Mouse (Mus musculus) stomach, embryonic 15.5 days (tissue): ENCODE results near the gene Il11. TPM values are rescaled to one million over a fixed set of nuclear protein-coding genes. Genes with fewer than 3 reads are reported as not detected.
A peak's percentile ranks its signal among the peaks of the same experiment; 100 is the strongest.

Source experiments
- ATAC-seq: fragments of 200-750 bp; cut with Nextera tagmentation; 2 replicates; pipeline ENCODE4 v1.8.0; 2017; ENCODE audit warnings: low read depth, moderate number of reproducible peaks, moderate TSS enrichment; ENCODE audit not compliant: insufficient read depth, low FRiP score
- H3K27ac ChIP-seq: fragments of 300-500 bp; sonication (generic); 2 replicates; pipeline ENCODE4 v1.5.1; 2015; ENCODE audit warnings: mild to moderate bottlenecking, inconsistent platforms
- H3K27me3 ChIP-seq: fragments of 300-500 bp; sonication (generic); replicated peaks from 2 replicates; pipeline ENCODE4 v1.6.1; 2015; ENCODE audit warnings: inconsistent platforms
- H3K36me3 ChIP-seq: fragments of 300-500 bp; sonication (generic); 2 replicates; pipeline ENCODE4 v1.6.1; 2015; ENCODE audit warnings: inconsistent platforms
- H3K4me1 ChIP-seq: fragments of 300-500 bp; sonication (generic); 2 replicates; pipeline ENCODE4 v1.6.1; 2015; ENCODE audit warnings: inconsistent platforms
- H3K4me2 ChIP-seq: fragments of 300-500 bp; sonication (generic); 2 replicates; pipeline ENCODE4 v1.6.1; 2015; ENCODE audit warnings: mild to moderate bottlenecking, inconsistent platforms
- H3K4me3 ChIP-seq: fragments of 300-500 bp; sonication (generic); replicated peaks from 2 replicates; pipeline ENCODE4 v1.5.1; 2015; ENCODE audit warnings: inconsistent platforms
- H3K9ac ChIP-seq: fragments of 300-500 bp; sonication (generic); 2 replicates; pipeline ENCODE4 v1.6.1; 2015; ENCODE audit warnings: inconsistent platforms
- H3K9me3 ChIP-seq: fragments of 300-500 bp; sonication (generic); 2 replicates; pipeline ENCODE4 v1.6.1; 2016; ENCODE audit warnings: inconsistent platforms
- WGBS: fragments of 180-500 bp; shearing (Covaris S2); methylation state at CpG from one replicate; pipeline ENCODE4 v1.1.7; 2015; 5-methylcytosine and 5-hydroxymethylcytosine counted together
- polyA plus RNA-seq: library from polyadenylated mRNA; unstranded; fragments of >200 nt; fragmentation: Nextera tagmentation; extraction: Ambion mirVana; gene quantifications from 2 replicates; pipeline ENCODE4 v1.2.1, GENCODE M21; 2015

Gene Il11
- polyA plus RNA-seq, 1 experiment from 2014 or later, result 0.22 TPM

DNA sequence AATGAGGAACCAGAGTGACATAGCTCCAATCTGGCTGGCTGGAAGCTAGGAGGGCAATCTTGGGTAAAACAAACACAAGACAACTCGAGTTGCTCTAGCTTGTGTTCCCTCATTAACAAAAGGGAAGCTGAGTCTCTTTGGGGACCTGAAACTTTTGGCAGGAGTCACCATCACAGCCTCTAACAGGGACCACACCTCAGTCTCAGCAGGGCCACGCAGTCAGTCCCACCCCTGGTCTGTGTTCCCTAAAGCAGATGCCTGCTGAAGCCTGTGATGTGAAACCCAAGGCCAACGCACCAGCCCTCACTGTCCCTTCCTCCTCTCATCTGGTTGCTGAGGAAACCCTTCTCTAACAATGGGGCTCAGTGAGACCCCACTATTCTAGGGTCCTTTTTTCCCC lies 529 bp downstream of the Il11 start:
- H3K36me3 ChIP-seq, result 0 out of 2 replicates have a peak, but pooled peaks cover 3% of the 10 kb centered on the region
- WGBS, result 47% methylated on average over 3 of the region's 3 CpGs
- no peak for ATAC-seq
- H3K27ac ChIP-seq, result no peak overlapping the region
- H3K27me3 ChIP-seq, result peaks cover 26% of the 10 kb centered on the region
- H3K4me2 ChIP-seq, result no peak overlapping the region
- peaks cover 17% of the 10 kb centered on the region for H3K4me1 ChIP-seq
- H3K9ac ChIP-seq, result no peak overlapping the region
- no peak overlapping the region for H3K4me3 ChIP-seq
- H3K9me3 ChIP-seq, result no peaks in the 10 kb centered on the region

DNA sequence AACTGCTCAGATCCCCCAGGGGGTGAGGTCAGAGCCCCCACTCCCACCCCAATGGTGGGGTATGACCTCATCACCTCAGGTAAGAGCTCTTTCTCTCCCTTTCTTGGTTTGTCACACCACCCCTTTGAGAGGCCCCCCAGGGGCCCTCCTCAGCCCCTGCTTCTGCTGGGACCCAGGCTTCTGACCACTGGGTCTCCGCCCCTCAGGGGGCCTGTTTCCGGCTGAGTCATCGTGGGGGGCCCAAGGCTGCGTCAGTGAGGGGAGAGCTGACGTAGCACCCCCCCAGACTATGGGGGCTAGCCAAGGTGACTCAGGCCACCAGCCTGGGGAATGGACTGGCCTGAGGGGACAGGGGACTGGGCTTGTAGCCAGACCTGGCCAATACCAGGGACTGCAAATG lies 2.7 kb downstream of the Il11 start:
- H3K9me3 ChIP-seq, result no peaks in the 10 kb centered on the region
- ATAC-seq, result no peak
- no peak overlapping the region for H3K4me2 ChIP-seq
- peaks cover 42% of the 10 kb centered on the region for H3K27me3 ChIP-seq
- H3K4me3 ChIP-seq, result no peak overlapping the region
- no peak overlapping the region for H3K9ac ChIP-seq
- WGBS, result 40% methylated on average over 5 of the region's 5 CpGs
- 0 out of 2 replicates have a peak, but pooled peaks cover 3% of the 10 kb centered on the region for H3K36me3 ChIP-seq
- H3K27ac ChIP-seq, result no peak overlapping the region
- H3K4me1 ChIP-seq, result peaks cover 24% of the 10 kb centered on the region

DNA sequence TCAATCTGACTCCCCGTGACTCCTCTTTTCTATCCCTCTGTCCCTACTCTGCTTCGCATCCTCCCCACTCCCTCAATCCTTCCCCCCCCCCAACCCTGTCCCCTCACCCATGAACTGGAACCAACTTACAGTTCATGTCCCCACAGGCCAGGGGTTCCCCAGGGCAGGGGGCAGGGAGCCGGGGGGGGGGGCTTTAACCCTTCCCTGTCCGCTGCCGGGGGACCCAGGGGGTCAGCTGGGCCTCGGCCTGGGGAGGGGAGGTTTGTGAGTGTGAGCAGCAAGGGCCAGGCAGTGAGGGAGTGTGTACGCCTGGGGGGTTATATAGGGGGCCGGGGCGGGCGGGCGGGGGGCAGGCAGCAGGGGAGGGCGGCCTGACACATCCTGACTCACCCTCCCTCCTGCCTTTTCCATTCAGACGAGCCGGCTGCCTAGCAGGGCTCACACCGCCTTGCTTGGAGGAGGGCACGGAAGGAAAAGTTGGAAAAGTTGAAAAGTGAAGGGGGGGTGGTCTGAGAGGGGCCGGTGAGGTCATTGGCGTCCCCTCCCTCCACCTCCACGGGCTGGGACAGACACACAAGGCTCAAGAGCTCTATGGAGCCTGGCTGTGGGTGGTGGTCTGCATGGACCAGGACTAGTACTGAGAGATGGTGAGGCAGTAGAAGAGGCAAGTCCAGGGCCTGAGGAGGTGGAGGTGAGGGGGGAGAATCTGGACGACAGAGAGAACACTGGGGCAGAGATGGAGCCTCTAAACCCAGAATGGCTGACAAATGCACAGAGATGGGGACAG lies 4.6 kb downstream of the Il11 start:
- no peak overlapping the region for H3K9ac ChIP-seq
- H3K27me3 ChIP-seq, result peaks cover 43% of the 10 kb centered on the region
- no peaks in the 10 kb centered on the region for H3K9me3 ChIP-seq
- no peak for ATAC-seq
- no peaks in the 10 kb centered on the region for H3K36me3 ChIP-seq
- peaks cover 24% of the 10 kb centered on the region for H3K4me1 ChIP-seq
- no peak overlapping the region for H3K27ac ChIP-seq
- 10% methylated on average over 16 of the region's 20 CpGs for WGBS
- peak overlapping the region; percentile 39; the same call in 1 of the 2 replicates for H3K4me3 ChIP-seq
- H3K4me2 ChIP-seq, result peak overlapping the region; percentile 68

DNA sequence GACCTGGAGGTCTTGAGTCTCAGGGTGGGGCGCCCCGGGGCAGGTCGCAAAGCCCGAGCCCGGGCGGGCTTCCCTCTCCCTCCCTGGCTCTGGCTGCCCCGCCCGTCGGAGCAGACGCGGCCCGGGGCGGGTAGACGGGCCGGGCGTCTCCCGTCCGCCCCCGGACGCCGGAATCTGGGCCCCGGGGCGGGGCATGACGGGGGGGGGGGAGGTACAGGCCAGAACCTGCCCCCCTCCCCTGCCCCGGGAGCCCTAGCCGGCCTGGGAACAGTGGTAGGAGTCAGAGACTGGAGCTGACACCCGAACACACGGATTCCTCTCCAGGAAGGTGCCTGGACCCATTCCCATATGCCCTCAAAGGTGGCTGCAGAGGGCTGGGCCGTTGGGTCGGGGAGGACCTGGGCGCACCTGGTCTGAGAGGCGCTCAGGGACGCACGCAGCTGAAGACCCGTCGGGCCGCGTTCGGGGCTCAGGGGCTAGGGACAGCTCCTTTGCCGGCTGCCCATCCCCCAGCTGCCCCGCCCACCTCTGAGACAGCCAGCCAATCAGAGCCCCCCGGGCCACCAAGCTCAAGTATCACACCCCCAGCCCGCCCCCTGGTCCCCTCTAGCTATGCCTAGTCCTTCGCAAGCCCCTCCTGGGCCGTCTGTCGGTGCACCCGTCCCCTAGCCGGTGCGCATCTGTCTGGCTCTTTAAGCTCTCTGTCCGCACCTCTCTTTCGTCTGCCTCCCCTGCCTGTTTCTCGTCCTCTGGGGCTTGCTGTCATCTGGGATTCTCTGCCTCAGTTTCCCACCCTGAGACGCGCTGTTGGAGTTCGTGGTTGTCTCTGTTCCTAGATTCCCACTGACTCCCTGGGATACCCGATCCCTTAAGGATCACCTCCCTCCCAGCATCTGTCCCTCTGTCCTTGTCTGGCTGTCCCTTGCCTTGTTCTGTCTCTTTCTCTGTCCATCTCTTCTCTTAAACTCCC lies 5.5 kb downstream of the Il11 start:
- Histone ChIP-seq H3K9ac (0 out of 2 replicates have a peak overlapping the region, but pooled peaks have one; percentile 19), H3K4me1 (peaks cover 24% of the 10 kb centered on the region), H3K4me3 (peak overlapping the region; percentile 39), H3K27me3 (peaks cover 43% of the 10 kb centered on the region), H3K27ac (no peak overlapping the region), H3K36me3 (no peaks in the 10 kb centered on the region), H3K9me3 (no peaks in the 10 kb centered on the region), H3K4me2 (peak overlapping the region; percentile 68)
- 2% methylated on average over 52 of the region's 56 CpGs for WGBS
- peak; percentile 68 for ATAC-seq

DNA sequence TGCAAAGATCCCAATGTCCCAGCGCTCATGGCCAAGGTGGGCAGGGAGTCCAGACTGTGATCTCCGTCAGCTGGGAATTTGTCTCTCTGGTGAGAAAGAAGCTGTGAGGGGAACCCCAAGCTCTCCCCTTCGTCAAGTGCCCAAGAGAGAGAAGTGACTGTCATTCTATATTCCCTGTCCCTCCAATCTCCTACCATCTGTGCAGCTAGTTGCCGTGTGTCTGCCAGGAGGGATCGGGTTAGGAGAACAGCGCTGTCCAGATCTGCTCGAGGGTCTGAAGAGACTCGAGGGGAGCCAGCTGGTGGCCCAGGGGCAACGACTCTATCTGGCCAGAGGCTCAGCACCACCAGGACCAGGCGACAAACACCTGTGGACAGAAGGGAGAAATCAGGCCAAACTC lies 6.5 kb downstream of the Il11 start:
- peaks cover 20% of the 10 kb centered on the region for H3K4me1 ChIP-seq
- H3K4me2 ChIP-seq, result no peak overlapping the region
- H3K9me3 ChIP-seq, result no peaks in the 10 kb centered on the region
- WGBS, result 44% methylated on average over 10 of the region's 10 CpGs
- no peak for ATAC-seq
- H3K36me3 ChIP-seq, result no peaks in the 10 kb centered on the region
- no peak overlapping the region for H3K4me3 ChIP-seq
- H3K27me3 ChIP-seq, result peaks cover 43% of the 10 kb centered on the region
- no peak overlapping the region for H3K9ac ChIP-seq
- no peak overlapping the region for H3K27ac ChIP-seq

DNA sequence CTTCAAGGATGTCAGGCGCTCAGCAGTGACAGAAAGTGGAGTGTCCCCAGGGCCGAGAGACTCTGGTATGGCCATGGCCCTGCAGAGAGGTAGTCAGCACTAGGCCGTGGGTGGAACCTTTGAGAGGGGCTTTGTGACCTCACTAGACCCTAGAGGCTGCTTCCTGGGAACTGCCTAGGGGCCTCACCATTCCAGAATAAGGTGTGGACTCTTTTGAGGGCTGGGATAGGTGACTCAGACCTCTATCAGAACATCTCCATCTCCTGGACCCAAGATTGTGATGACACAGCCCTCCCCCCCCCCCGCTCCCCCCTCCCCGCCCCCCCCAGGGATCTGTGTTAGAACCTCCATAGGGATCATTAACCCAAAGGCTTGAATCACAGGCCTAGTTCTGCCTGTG lies 11.5 kb downstream of the Il11 start, which contains the start of gene Fam71e2:
Gene Fam71e2 (minus strand): TSS at position 101 of the 400 bp plus-strand sequence.
- Histone ChIP-seq H3K9ac (no peak within 1 kb of the TSS), H3K4me1 (no peaks in the 10 kb centered on the region), H3K36me3 (no peaks in the 10 kb centered on the region), H3K27ac (no peak within 1 kb of the TSS), H3K27me3 (peaks cover 8% of the 10 kb centered on the region; the same call in 1 of the 2 replicates), H3K9me3 (no peaks in the 10 kb centered on the region), H3K4me3 (no peak within 1 kb of the TSS), H3K4me2 (no peak within 1 kb of the TSS)
- no peak for ATAC-seq
- WGBS, result 73% methylated on average over 4 of the region's 5 CpGs

DNA sequence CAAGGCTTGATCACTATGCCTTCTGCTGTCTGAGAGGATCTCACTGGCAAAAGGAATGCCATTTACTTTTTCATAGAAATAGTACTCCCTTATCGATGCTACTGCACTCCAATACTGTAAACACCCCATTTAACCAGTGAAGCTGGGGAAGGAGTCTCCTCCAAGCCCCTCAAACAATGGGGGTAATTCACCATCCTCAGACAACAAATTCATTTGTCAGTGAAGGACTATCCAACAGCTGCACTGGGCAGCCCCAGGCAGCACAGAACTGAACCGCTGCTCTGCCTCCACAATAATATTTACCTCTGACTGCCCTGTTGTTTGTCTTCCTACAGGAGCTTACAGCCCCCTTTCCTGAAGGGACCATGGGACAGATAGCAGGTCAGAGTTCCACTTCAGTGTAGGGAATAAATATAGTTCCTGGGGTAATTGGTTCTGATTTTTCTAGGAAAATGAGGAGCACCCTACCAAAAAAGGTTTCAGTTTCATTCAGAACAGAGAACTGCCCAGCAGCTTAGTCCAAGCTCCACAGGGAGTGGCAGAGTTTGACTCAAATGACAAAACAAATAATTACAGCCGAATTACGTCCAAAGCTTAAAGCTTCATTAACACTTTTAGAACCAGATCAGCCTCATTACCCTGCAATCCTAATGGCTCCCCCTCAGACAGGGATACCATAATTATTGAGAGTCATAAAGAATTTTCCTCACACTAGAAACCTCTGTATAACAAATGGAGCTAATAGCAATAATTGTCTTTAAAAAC lies 17.5 kb downstream of the Il11 start:
- H3K27ac ChIP-seq, result no peak overlapping the region
- no peak for ATAC-seq
- no peak overlapping the region for H3K9ac ChIP-seq
- H3K4me2 ChIP-seq, result 0 out of 2 replicates have a peak overlapping the region, but pooled peaks have one; percentile 2
- WGBS, result 12% methylated on average over 4 of the region's 4 CpGs
- H3K9me3 ChIP-seq, result no peaks in the 10 kb centered on the region
- H3K4me3 ChIP-seq, result no peak overlapping the region
- no peaks in the 10 kb centered on the region for H3K27me3 ChIP-seq
- no peaks in the 10 kb centered on the region for H3K36me3 ChIP-seq
- no peaks in the 10 kb centered on the region for H3K4me1 ChIP-seq

DNA sequence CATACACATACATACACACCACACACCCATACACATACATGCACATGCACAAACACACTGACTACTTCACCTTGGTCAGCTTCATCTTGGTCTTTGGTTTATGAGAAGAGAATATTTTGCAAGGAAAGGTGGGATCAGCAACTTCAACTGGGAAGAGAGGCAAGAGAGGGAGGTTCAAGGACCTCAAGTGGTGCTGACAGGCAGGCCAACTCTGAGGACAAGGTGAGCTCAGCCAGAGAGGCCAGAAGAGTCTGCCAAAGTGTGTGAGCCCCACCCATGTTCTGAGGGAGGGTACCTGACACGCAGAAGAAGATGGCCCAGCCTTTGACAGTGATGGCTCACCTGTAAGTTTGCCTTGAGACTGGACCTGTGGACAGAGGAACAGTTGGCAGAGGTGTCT lies 23.0 kb downstream of the Il11 start:
- Histone ChIP-seq H3K27ac (no peak overlapping the region), H3K4me3 (no peak overlapping the region), H3K4me2 (no peak overlapping the region), H3K27me3 (no peaks in the 10 kb centered on the region), H3K9ac (no peak overlapping the region), H3K9me3 (no peaks in the 10 kb centered on the region), H3K36me3 (no peaks in the 10 kb centered on the region), H3K4me1 (no peaks in the 10 kb centered on the region)
- no peak for ATAC-seq
- WGBS, result 41% methylated on average over 1 of the region's 1 CpGs

DNA sequence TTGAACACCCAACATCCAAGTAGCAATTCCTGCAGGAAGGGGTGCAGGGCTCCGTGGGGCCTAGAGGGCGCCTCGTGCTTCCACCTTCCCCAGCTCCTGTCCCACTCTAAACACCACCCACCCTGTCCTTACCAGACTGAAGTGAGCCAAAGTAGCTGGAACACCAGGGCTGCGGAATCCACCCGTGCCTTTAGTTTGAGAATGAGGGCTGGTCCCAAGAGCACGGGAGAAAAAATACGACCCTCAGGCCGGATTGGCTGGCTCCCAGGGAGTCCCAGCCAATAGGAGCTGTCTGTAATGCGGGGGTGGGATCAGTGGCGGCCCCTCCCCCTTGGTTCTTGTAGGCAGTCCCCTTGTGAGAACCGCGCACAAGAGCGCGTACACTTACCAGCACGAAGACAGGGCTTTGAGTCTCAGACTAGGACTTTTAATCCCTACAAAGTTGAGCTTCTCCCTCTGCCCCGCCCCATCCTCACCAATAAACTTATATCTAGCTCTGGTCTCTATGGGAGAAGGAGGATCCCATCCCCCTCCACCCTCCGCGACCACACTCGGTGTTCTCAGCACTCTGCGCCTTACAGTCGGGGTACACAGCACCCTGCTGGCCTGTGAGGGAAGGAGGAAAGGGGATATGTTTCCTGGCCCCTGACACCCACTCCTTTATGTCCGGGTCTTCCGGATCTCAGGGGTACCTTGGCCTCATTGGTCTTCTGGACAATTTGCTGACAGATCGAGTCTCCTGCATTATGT lies 29.7 kb downstream of the Il11 start, which contains the start of gene Cox6b2:
Gene Cox6b2 (minus strand): TSS at position 274 of the 750 bp plus-strand sequence.
- no peaks in the 10 kb centered on the region for H3K27me3 ChIP-seq
- peak within 1 kb of the TSS; percentile 81 for H3K27ac ChIP-seq
- H3K36me3 ChIP-seq, result no peaks in the 10 kb centered on the region
- H3K4me1 ChIP-seq, result peaks cover 18% of the 10 kb centered on the region
- 4% methylated on average over 24 of the region's 24 CpGs for WGBS
- no peaks in the 10 kb centered on the region for H3K9me3 ChIP-seq
- H3K4me3 ChIP-seq, result peak within 1 kb of the TSS; percentile 52
- H3K4me2 ChIP-seq, result peak within 1 kb of the TSS; percentile 76
- peak within 1 kb of the TSS; percentile 27; the same call in 1 of the 2 replicates for H3K9ac ChIP-seq
- ATAC-seq, result peak; percentile 91

DNA sequence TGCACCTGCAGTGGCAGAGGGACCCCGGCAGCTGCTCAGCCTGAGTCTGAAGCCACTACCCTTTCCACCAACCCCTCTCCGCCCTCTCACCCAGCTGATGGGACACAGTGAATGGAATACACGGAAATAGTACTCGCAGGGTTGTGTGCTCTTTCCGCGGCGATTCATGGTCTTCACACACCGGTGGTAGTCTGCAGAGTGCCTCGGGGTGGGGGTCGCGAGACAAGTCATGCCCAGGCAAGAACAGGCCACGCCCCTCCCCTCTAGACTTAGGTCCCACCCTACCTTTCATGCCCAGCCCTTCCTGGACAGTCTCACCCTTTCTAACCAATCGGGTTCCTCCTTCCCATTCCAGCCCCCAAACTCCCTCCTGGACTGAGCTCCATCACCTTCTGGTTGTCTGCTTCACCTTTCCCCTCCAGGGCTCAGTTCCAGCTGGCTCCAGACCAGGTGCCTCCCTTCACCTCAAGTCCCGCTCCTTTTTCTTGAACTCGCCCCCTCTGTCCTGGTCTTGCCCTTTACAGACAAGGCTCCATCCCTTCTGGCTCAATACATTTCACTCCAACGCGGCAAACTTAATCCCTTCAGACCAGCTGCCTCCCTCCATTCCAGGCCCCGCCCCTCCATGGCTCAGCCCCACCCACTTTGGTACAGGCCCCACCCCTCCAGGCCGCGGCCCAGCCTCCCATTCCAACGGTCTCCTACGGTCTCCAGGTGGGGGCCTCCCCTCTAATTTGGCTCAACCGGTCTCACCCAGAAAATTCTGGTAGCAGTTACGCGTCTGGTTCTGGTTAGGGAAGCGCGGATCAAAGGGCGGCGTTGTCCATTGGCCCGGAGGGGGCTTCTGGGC lies 30.5 kb downstream of the Il11 start:
- 2% methylated on average over 30 of the region's 30 CpGs for WGBS
- H3K9ac ChIP-seq, result peak overlapping the region; percentile 27; the same call in 1 of the 2 replicates
- H3K4me1 ChIP-seq, result peaks cover 18% of the 10 kb centered on the region
- H3K27me3 ChIP-seq, result no peaks in the 10 kb centered on the region
- no peaks in the 10 kb centered on the region for H3K9me3 ChIP-seq
- peak overlapping the region; percentile 81 for H3K27ac ChIP-seq
- ATAC-seq, result peak; percentile 76
- H3K4me3 ChIP-seq, result peak overlapping the region; percentile 52
- H3K36me3 ChIP-seq, result 0 out of 2 replicates have a peak, but pooled peaks cover under 1% of the 10 kb centered on the region
- peak overlapping the region; percentile 76 for H3K4me2 ChIP-seq
